Mouse (Mus musculus) hindlimb bud, embryonic 11.5 days (tissue): Measurements from ENCODE around the gene Nt5c2.
"Not testable (repeated sequence)": the region's sequence is repeated elsewhere in the genome, so short reads cannot be mapped to it uniquely, and the experiment has no call there.

Experiments
- DNase-seq: peaks from one replicate; pipeline ENCODE4 v3.0.0-alpha.2; 2012; ENCODE audit warnings: low read depth, low spot score; ENCODE audit errors: extremely low spot score

Gene Nt5c2

DNA sequence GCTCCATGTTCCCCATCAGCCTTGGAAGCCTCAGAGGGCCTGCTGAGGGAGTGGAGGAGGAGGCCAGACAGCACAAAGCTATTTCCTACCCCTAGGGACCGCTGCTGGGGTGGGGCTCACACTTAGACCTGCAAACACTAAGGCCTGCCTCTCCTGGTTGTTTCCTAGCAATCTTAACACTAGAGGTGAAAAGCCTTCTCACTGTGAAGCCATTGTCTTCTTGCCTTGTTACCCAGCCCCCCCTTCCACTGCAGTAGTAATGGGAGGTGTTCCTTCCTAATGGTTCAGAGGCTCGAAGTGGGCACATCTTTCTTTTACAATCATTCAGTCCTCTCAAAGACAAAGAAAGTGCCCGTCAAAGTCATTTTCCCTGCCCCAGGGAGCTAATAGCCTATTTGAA, 2.9 kb upstream of the Nt5c2 start:
- DNase-seq: no peak

DNA sequence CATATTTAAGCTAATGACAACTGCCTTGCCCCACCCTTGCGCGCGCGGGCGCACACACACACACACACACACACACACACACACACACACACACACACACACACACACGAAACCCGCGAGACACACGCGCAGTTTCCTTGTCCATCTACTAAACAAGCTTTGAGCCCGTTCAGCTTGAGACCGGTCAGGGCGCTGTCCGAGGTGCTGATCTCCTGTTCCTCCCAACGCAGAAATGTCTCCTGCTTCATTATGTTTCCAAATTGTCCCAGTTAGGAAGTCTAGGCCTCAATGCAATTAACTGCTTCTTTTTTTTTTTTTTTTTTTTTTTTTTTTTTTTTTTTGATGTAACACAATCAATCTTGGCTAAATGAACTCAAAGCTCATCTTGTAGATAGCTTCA, 1.5 kb upstream of the Nt5c2 start:
- DNase-seq: peak; percentile 53

GRCm38 (mm10) chr19:47015965-47016364, 1.0 kb upstream of the Nt5c2 start:
- DNase-seq: no peak

DNA sequence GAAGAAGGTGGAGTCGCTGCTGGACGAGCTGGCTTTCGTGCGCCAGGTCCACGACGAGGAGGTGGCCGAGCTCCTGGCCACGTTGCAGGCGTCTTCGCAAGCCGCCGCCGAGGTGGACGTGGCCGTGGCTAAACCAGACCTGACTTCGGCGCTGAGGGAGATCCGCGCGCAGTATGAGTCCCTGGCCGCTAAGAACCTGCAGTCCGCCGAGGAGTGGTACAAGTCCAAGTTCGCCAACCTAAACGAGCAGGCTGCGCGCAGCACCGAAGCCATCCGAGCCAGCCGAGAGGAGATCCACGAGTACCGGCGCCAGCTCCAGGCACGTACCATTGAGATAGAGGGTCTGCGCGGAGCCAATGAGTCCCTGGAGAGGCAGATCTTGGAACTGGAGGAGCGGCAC, 443 bp upstream of the Nt5c2 start:
- DNase-seq: no peak

GRCm38 (mm10) chr19:47014159-47014446, 850 bp downstream of the Nt5c2 start:
- DNase-seq: no peak

GRCm38 (mm10) chr19:47013340-47014158, 1.4 kb downstream of the Nt5c2 start:
- no peak for DNase-seq

DNA sequence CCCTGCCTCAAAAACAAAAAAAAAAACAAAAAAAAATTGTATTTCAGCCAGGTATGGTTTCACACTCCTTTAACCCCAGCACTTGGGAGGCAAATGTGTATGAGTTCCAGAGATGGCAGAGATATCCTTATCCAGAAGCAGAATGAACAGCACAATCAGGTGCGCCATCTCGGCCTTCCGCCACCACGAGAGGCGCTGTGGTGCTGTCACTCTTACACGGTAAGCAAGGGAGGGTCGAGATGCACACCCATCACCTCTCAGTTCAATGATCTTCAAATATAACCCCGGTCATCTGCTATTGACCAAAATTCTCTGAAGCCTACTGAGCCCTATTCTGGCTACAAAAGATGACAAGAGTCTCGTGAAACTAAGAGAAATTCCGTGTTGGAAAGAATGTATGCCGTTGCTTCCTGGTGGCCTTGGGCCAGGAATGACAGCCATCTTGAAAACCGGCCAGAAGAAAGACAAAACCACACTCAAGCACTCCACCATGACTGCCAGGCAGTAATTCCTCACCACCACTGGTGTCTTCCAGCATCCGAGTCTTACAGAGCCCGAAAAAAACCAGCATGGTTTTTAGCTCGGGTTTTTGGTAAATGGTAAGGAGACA, 2.3 kb downstream of the Nt5c2 start:
- DNase-seq: no peak

DNA sequence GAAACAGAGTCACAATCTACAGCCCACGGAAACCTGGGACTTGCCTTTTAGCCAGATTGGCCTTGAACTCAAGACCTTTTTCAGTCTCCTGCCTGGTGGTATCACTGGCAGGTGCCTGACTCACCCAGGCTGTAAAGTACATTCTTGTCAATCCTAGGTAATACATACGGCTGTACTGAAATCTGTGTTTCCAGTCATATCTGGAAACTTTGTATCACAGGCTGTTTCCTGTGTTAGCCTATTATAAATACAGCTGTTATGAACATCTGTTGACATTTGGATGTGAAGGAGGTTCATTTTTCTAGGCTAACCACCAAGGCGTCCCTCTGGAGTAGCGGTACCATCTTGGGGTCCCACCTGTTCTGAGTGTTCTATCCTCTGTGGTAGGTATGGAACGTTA, 5.0 kb downstream of the Nt5c2 start:
- DNase-seq: no peak

- no peak for DNase-seq
Observed at GRCm38 (mm10) chr19:47009420-47009819, 5.5 kb downstream of the Nt5c2 start.

- DNase-seq: no peak
Observed at GRCm38 (mm10) chr19:47006321-47006720, 8.6 kb downstream of the Nt5c2 start.

DNA sequence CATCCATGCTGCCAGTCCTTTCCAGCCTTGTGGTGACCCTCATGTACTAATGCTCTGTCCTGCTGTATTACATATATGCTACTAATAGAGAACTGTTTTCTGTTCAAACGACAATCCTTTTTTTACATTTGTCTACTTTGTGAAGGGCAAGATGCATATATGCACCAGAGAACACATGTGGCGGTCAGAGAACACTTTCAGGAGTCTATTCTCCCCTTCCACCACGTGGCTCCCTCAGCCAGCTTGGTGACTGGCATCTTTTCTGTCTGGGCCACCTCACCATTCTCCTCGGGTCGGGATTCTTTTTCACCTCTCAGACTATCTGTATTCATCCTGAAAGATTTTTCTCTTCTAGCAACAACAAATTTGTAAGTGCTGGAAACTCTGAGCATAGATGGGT, 9.1 kb downstream of the Nt5c2 start:
- no peak for DNase-seq

GRCm38 (mm10) chr19:47003742-47004511, 11.0 kb downstream of the Nt5c2 start:
- DNase-seq: no peak

DNA sequence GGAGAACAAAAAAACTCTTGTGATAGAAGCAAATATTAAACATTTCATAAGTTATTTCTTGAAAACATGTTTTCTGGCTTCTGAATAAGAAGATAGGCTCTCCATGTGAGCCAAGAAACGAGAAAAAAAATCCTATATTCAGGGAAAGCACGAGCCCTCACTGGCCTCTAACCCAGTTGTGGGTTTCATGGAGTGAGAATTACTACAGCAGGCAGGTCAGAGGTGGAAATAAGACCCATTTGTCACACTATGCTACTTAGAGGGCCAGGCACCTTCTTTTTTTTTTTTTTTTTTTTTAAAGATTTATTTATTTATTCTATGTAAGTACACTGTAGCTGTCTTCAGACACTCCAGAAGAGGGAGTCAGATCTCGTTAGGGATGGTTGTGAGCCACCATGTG, 14.6 kb downstream of the Nt5c2 start:
- not testable (repeated sequence) for DNase-seq

DNA sequence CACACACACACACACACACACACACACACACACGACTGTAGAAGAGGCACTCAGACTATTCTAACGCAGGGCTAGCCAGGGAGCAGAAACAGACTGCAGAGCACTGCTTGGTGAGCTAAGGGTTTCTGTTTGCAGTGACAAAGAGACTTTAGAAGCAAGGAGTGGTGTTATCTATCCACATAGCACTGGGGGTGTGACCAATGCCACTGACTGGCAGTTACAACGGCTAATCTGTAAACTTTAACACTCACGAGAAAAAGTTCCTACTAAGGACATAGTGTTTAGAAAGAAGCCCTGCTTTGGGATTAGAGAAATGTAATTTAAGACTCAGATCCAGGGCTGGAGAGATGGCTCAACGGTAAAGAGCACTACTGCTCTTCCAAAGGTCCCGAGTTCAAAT, 15.2 kb downstream of the Nt5c2 start:
- no peak for DNase-seq

DNA sequence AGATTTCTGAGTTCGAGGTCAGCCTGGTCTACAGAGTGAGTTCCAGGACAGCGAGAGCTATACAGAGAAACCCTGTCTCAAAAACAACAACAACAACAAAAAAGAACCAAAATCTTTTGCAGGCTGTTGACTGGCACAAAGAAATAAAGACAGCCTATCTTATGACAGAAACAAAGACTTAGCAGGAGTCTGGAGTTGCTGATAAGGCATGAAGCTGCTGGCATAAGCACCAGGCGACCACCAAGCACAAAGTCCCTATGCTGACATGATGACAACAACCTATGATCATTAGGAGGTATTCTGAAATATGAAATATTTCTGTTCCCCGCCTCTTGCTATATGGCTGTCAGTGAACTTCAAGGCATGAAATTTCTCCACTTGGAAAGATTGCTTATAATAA, 16.0 kb downstream of the Nt5c2 start:
- no peak for DNase-seq

- no peak for DNase-seq
Observed at GRCm38 (mm10) chr19:46998168-46998870, 16.6 kb downstream of the Nt5c2 start.

GRCm38 (mm10) chr19:46996095-46996494, 18.9 kb downstream of the Nt5c2 start:
- no peak for DNase-seq

DNA sequence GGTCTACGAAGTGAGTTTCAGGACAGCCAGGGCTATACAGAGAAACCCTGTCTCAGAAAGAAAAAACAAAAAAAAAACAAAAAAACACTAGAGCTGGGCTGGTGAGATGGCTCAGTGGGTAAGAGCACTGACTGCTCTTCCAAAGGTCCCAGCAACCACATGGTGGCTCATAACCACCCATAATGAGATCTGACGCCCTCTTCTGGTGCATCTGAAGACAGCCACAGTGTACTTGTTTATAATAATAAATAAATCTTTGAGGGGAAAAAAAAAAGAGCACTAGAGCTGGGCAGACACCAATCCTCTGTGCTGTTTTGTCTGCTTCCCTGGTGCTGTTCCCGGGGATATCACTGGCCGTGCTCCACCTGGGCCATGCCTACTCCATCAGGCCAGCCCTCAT, 22.6 kb downstream of the Nt5c2 start:
- DNase-seq: not testable (repeated sequence)

DNA sequence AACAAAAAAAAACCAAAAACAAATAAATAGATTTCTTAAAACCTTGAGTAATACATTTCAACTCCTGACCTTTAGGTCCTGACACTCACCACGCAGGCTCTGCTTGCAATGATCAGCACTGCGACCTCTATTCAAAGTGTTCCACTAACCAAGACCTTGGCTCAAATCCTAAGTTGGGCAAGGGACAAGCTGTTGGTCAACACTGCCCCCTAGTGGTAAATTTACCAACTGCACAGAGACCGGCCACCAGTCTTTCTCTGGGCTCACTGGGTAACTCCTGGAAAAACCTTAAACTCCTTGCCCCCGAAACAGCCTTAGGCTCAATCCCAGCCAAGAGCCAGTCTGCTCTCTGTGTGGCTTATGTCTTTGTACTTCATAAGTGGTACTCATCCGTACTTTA, 23.8 kb downstream of the Nt5c2 start:
- peak; percentile 60 for DNase-seq

- DNase-seq: not testable (repeated sequence)
Observed at GRCm38 (mm10) chr19:46990625-46991024, 24.3 kb downstream of the Nt5c2 start.

DNA sequence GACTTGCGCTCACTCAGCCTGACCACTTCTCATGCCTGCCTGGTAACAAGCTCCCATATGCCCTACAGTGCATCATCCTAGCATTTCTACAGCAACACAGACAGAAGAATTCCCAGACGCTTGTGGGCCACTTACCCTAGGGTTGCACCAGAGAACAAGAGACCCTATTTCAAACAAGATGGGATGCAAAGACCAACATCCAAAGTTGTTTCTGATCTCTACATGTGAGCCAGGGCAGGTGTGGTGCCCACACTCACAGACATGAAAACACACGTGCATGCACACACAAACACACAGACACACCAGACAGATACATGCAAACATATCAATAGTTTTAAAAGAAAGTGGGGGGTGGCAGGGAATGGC, 24.8 kb downstream of the Nt5c2 start:
- no peak for DNase-seq
